Comparison of ENCODE assay signal across 30 mouse cellular contexts in the genomic region with DNA sequence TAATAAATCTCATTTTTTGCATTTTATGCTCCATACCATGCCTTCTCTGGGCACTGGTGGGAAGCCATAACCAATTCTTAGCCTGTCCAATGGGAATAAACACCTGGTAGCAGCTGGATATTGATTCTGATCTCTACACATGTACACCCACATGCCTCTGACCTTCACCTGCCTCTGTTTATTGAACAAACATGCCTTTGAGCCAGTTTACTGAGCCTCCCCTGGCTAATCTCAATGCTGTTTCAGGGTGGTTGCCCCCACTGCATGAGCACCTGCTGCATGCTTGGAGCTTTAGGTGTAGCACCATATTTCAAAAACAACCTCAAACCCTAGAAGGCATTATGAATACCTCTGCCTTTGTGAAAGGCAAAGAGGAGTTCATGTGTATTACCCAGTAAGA. TPM values are rescaled to one million over a fixed set of nuclear protein-coding genes. Genes with fewer than 3 reads are reported as not detected.
"Had no signal": no experiment of that assay in that cellular context is flagged by ENCODE, and none has a peak within 500 bp of the region (broad histone marks: within the 10 kb centered on the region; RNA-seq: fewer than 3 reads in every experiment).

No protein-coding gene starts in this region.

RNA-seq across cellular contexts. Expression of a gene that starts 5.0 kb away (rescaled TPM):
- total RNA-seq: common myeloid progenitor, adult 5-6 weeks; forebrain, postnatal 0 days; gastrocnemius, adult 18-20 months; gastrocnemius, adult 2 months; gastrocnemius, adult 8-10 months; gastrocnemius, postnatal 14 days; gastrocnemius, postnatal 25 days; gastrocnemius, postnatal 36 days; gastrocnemius, postnatal 4 days; granulocyte monocyte progenitor cell, adult 5-6 weeks; heart, adult 18-20 months had no signal
- polyA plus RNA-seq: cerebellum, adult 2 months; cortical plate, adult 2 months; embryonic facial prominence, embryonic 10.5 days; embryonic facial prominence, embryonic 13.5 days; forebrain, embryonic 10.5 days; forebrain, embryonic 11.5 days; forebrain, embryonic 12.5 days; forebrain, embryonic 13.5 days; forebrain, embryonic 14.5 days; forebrain, embryonic 15.5 days; forebrain, embryonic 16.5 days; forebrain, postnatal 0 days; frontal cortex, adult 2 months had no signal

RNA-seq across cellular contexts. Expression of a gene that starts 13.9 kb away (rescaled TPM):
- total RNA-seq: common myeloid progenitor, adult 5-6 weeks; forebrain, postnatal 0 days; gastrocnemius, adult 18-20 months; gastrocnemius, adult 2 months; gastrocnemius, adult 8-10 months; gastrocnemius, postnatal 10 days; gastrocnemius, postnatal 14 days; gastrocnemius, postnatal 25 days; gastrocnemius, postnatal 36 days; gastrocnemius, postnatal 4 days; granulocyte monocyte progenitor cell, adult 5-6 weeks; heart, adult 18-20 months had no signal
- polyA plus RNA-seq: cerebellum, adult 2 months; cortical plate, adult 2 months; embryonic facial prominence, embryonic 10.5 days; embryonic facial prominence, embryonic 11.5 days; embryonic facial prominence, embryonic 12.5 days; embryonic facial prominence, embryonic 13.5 days; embryonic facial prominence, embryonic 14.5 days; embryonic facial prominence, embryonic 15.5 days; erythroblast, embryonic 14.5 days; forebrain, embryonic 10.5 days; forebrain, embryonic 11.5 days; forebrain, embryonic 12.5 days; forebrain, embryonic 13.5 days; forebrain, embryonic 14.5 days; forebrain, embryonic 15.5 days; forebrain, embryonic 16.5 days; forebrain, postnatal 0 days; frontal cortex, adult 2 months had no signal

RNA-seq across cellular contexts. Expression of a gene that starts 30.8 kb away (rescaled TPM):
- total RNA-seq: common myeloid progenitor, adult 5-6 weeks; forebrain, postnatal 0 days; gastrocnemius, adult 2 months; gastrocnemius, adult 8-10 months; gastrocnemius, postnatal 10 days; gastrocnemius, postnatal 14 days; gastrocnemius, postnatal 25 days; gastrocnemius, postnatal 36 days; granulocyte monocyte progenitor cell, adult 5-6 weeks had no signal
- polyA plus RNA-seq: cerebellum, adult 2 months; embryonic facial prominence, embryonic 10.5 days; embryonic facial prominence, embryonic 12.5 days; embryonic facial prominence, embryonic 14.5 days; erythroblast, embryonic 14.5 days; forebrain, embryonic 10.5 days; forebrain, embryonic 11.5 days; forebrain, embryonic 12.5 days; forebrain, embryonic 13.5 days; gonadal fat pad, adult 2 months had no signal

RNA-seq across cellular contexts. Expression of a gene that starts 33.3 kb away (rescaled TPM):
- total RNA-seq: common myeloid progenitor, adult 5-6 weeks; forebrain, postnatal 0 days; gastrocnemius, adult 18-20 months; gastrocnemius, adult 2 months; gastrocnemius, adult 8-10 months; gastrocnemius, postnatal 10 days; gastrocnemius, postnatal 14 days; gastrocnemius, postnatal 25 days; gastrocnemius, postnatal 36 days; gastrocnemius, postnatal 4 days; granulocyte monocyte progenitor cell, adult 5-6 weeks; heart, adult 18-20 months had no signal
- polyA plus RNA-seq: cerebellum, adult 2 months; cortical plate, adult 2 months; embryonic facial prominence, embryonic 10.5 days; embryonic facial prominence, embryonic 11.5 days; embryonic facial prominence, embryonic 12.5 days; embryonic facial prominence, embryonic 13.5 days; embryonic facial prominence, embryonic 14.5 days; embryonic facial prominence, embryonic 15.5 days; erythroblast, embryonic 14.5 days; forebrain, embryonic 10.5 days; forebrain, embryonic 11.5 days; forebrain, embryonic 12.5 days; forebrain, embryonic 13.5 days; forebrain, embryonic 14.5 days; forebrain, embryonic 15.5 days; forebrain, embryonic 16.5 days; forebrain, postnatal 0 days; frontal cortex, adult 2 months had no signal
